Mouse (Mus musculus) c-Kit-positive CD71-negative TER-119-negative erythroid progenitor cells, embryonic 14.5 days (primary cell): ENCODE results near the gene Cfb.
"Not testable (repeated sequence)": the region's sequence is repeated elsewhere in the genome, so short reads cannot be mapped to it uniquely, and the experiment has no call there.

Experiments used
- DNase-seq: peaks from one replicate; pipeline ENCODE4 v3.0.0-alpha.2; 2013; ENCODE audit warnings: low read depth

Cfb gene

GRCm38 (mm10) chr17:34836856-34837221, 25.5 kb downstream of the Cfb start, which contains the start of the genes Stk19 and Dxo:
TSS of gene Stk19 (minus strand) at chr17:34836945.
TSS of gene Dxo (plus strand) at chr17:34837019.
- DNase-seq: peak; percentile 95

DNA sequence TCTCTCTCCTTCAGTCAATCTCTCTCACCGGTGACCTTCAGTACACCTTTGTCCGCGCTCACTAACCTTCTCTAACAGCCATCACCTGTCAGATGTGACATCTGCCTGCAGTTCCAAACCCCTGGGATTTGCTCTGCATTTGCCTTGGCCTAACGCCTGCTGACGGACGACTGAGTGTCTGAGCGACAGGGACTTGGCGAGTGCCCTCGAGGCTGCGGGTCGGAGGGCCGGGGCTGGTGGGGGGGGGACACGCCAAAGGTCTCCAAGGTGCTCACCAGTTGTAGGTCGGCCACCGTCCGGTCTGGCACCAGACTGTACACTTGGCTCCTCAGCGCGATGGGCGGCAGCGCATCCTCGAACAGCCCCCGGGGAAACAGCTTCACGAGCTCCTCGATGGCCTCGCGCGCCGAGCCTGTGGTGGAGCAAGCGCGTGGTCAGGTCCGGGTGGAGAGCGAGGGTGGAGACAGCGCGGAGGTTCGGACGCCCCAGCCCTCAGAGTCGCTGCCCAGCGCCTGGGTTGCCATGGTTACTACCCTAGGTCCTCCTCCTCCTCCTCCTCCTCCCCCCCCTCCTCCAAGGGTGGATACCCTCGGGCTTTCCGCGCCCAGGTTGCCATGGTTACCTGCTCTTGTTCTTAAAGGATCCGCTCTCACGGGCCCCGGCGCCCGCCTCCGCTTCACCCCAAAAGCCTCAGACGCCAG, 26.0 kb downstream of the Cfb start:
- no peak for DNase-seq

GRCm38 (mm10) chr17:34830776-34831175, 31.5 kb downstream of the Cfb start:
- not testable (repeated sequence) for DNase-seq

GRCm38 (mm10) chr17:34814818-34815370, 47.4 kb downstream of the Cfb start:
- DNase-seq: no peak

GRCm38 (mm10) chr17:34813747-34814146, 48.6 kb downstream of the Cfb start:
- not testable (repeated sequence) for DNase-seq

GRCm38 (mm10) chr17:34811275-34811674, 51.0 kb downstream of the Cfb start:
- DNase-seq: no peak

- not testable (repeated sequence) for DNase-seq
These were observed 51.5 kb downstream of the Cfb start for GRCm38 (mm10) chr17:34810811-34811210.

GRCm38 (mm10) chr17:34810411-34810810, 51.9 kb downstream of the Cfb start:
- not testable (repeated sequence) for DNase-seq

DNA sequence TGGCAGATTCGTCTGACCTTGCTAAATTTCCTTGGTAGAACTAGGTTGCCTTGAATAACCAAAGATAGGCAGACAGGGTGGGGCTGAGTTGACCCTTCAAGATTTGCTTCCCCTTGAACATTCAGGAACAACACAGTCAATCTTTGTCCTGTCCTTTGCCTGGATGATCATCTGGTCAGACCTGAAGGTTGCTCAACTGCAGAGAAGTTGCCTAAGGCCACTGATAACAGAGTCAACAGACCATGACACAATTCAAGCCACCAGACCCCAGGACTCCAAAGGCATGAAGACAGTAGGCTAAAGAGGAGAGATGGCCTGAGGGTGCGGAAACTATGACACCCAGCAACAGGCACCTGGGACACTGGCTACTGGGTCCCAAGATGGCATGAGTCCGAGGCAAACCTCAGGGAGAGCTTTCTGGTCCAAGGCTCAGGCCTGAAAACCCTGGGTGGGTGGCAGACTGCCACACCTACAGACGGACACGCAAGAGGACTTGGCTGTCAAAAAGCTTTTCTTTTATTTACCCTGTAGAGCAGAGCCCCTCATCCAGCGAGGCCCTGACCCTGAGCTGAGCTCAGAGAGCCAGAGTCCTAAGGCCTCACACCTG, 53.6 kb downstream of the Cfb start:
- DNase-seq: no peak

- no peak for DNase-seq
These were observed 55.1 kb downstream of the Cfb start for GRCm38 (mm10) chr17:34807176-34807575.
